In genomic region chr5:118618963-118619610, GRCm38 (mm10) we compare ENCODE assay signal across 14 mouse cellular contexts. TPM values are rescaled to one million over a fixed set of nuclear protein-coding genes. Genes with fewer than 3 reads are reported as not detected.
DNase-seq lines count a peak whose midpoint lies in the region; ATAC-seq and TF ChIP-seq lines count a peak whose summit lies in the region.
"Had no signal": no experiment of that assay in that cellular context is flagged by ENCODE, and none has a peak within 500 bp of the region (broad histone marks: within the 10 kb centered on the region; RNA-seq: fewer than 3 reads in every experiment).

No protein-coding gene starts in this region.

- H3K9ac ChIP-seq in hindbrain, embryonic 11.5 days (ENCODE audit: low read depth, low read length): no peak overlapping the region
- H3K9ac ChIP-seq in midbrain, embryonic 14.5 days (replicated peaks; ENCODE audit: low read length): no peak overlapping the region
- H3K9ac ChIP-seq: kidney, embryonic 15.5 days; limb, embryonic 13.5 days had no signal

- no peak overlapping the region for H3K4me3 ChIP-seq in layer of hippocampus, adult 2 months
- H3K4me3 ChIP-seq in hindbrain, embryonic 11.5 days (ENCODE audit: low read depth, low read length): no peak overlapping the region
- H3K4me3 ChIP-seq in midbrain, embryonic 14.5 days (replicated peaks; ENCODE audit: low read depth, low read length): no peak overlapping the region
- H3K4me3 ChIP-seq: kidney, embryonic 15.5 days; limb, embryonic 13.5 days had no signal

- no peaks in the 10 kb centered on the region for H3K36me3 ChIP-seq in hindbrain, embryonic 11.5 days (ENCODE audit: control insufficient read depth, insufficient read depth, low read length)
- no peaks in the 10 kb centered on the region for H3K36me3 ChIP-seq in midbrain, embryonic 14.5 days (ENCODE audit: control insufficient read depth, insufficient read depth, low read length)
- H3K36me3 ChIP-seq: kidney, embryonic 15.5 days; limb, embryonic 13.5 days had no signal

- no peak for TF ChIP-seq CTCF in layer of hippocampus, adult 2 months (conservative IDR thresholded peaks at IDR 0.05)

- H3K27ac ChIP-seq in layer of hippocampus, adult 2 months: 0 out of 2 replicates have a peak overlapping the region, but pooled peaks have one; percentile 20
- H3K27ac ChIP-seq in hindbrain, embryonic 11.5 days (ENCODE audit: low read depth, low read length): peak overlapping the region; percentile 56
- H3K27ac ChIP-seq in midbrain, embryonic 14.5 days (replicated peaks; ENCODE audit: low read depth, low read length): peak overlapping the region; percentile 37
- H3K27ac ChIP-seq: kidney, embryonic 15.5 days; limb, embryonic 13.5 days had no signal

- no peaks in the 10 kb centered on the region for H3K9me3 ChIP-seq in hindbrain, embryonic 11.5 days (ENCODE audit: control insufficient read depth, low read length)
- H3K9me3 ChIP-seq in midbrain, embryonic 14.5 days (ENCODE audit: control insufficient read depth, low read length): no peaks in the 10 kb centered on the region
- H3K9me3 ChIP-seq: G1E; kidney, embryonic 15.5 days; limb, embryonic 13.5 days had no signal

- H3K4me1 ChIP-seq in hindbrain, embryonic 11.5 days (replicated peaks; ENCODE audit: control insufficient read depth, insufficient read depth, low read length): peaks cover 14% of the 10 kb centered on the region
- peaks cover 54% of the 10 kb centered on the region for H3K4me1 ChIP-seq in midbrain, embryonic 14.5 days (ENCODE audit: control insufficient read depth, insufficient read depth, low read length)

- DNase-seq in layer of hippocampus, adult 2 months (ENCODE audit: low spot score in 2 of 2): no peak
- no peak for DNase-seq in layer of hippocampus, adult 8-10 months (ENCODE audit: low spot score in 2 of 2)
- DNase-seq in hindbrain, embryonic 11.5 days (ENCODE audit: low spot score): no peak
- peak; percentile 65 for DNase-seq in midbrain, embryonic 14.5 days
- no peak for DNase-seq in cerebellum, postnatal 4 days (ENCODE audit: low spot score in 2 of 2)
- no peak for DNase-seq in left cerebral cortex, adult 9 months (ENCODE audit: low spot score in 2 of 2)
- DNase-seq: cerebellum, adult 2 months; heart, adult 18-20 months; lung, adult 18-20 months; right cerebral cortex, postnatal 14 days had no signal

- no peak for ATAC-seq in hindbrain, embryonic 11.5 days (ENCODE audit: low FRiP score)
- no peak for ATAC-seq in midbrain, embryonic 14.5 days (ENCODE audit: low FRiP score, low TSS enrichment)
- no peak for ATAC-seq in megakaryocyte progenitor cell, adult 5-6 weeks (replicated peaks; ENCODE audit: poor library complexity)

- no peaks in the 10 kb centered on the region for H3K27me3 ChIP-seq in hindbrain, embryonic 11.5 days (ENCODE audit: control insufficient read depth, insufficient read depth, low read length)
- H3K27me3 ChIP-seq in midbrain, embryonic 14.5 days (ENCODE audit: control insufficient read depth, insufficient read depth, low read length): no peaks in the 10 kb centered on the region
- H3K27me3 ChIP-seq: kidney, embryonic 15.5 days; limb, embryonic 13.5 days had no signal

- WGBS in hindbrain, embryonic 11.5 days: 31% methylated on average over 12 of the region's 12 CpGs
- WGBS in midbrain, embryonic 14.5 days: 6% methylated on average over 12 of the region's 12 CpGs

- no peak overlapping the region for H3K4me2 ChIP-seq in hindbrain, embryonic 11.5 days (replicated peaks; ENCODE audit: low read depth, low read length)
- peak overlapping the region; percentile 23 for H3K4me2 ChIP-seq in midbrain, embryonic 14.5 days (ENCODE audit: low read length)
- H3K4me2 ChIP-seq: kidney, embryonic 15.5 days; limb, embryonic 13.5 days had no signal

RNA-seq across cellular contexts. Expression of gene Med13l, which starts 58.6 kb away (rescaled TPM):
- 100 to 1,000 TPM; 121 to 128 TPM for total RNA-seq in layer of hippocampus, adult 2 months (2021)
- total RNA-seq in layer of hippocampus, adult 8-10 months (2022): 100 to 1,000 TPM in 3 of 4 experiments, 10 to 100 TPM in 1; 94.9 to 137 (median 109) TPM
- polyA plus RNA-seq in hindbrain, embryonic 11.5 days (2014; fragmentation: Nextera tagmentation; extraction: Ambion mirVana): 12.5 and 16.1 TPM in 2 replicates
- polyA plus RNA-seq in midbrain, embryonic 14.5 days (2014; fragmentation: Nextera tagmentation; extraction: Ambion mirVana): 17.0 and 20.5 TPM in 2 replicates
- 27.3 and 32.4 TPM in 2 replicates for total RNA-seq in megakaryocyte progenitor cell, adult 5-6 weeks (2015)
- 24.0 and 26.3 TPM in 2 replicates for total RNA-seq in megakaryocyte progenitor cell, adult 5-6 weeks (2017)
